Mouse (Mus musculus): ENCODE measurements around the gene Htra1. TPM values are rescaled to one million over a fixed set of nuclear protein-coding genes. Genes with fewer than 3 reads are reported as not detected.

The Htra1 gene
- polyA plus RNA-seq, 1 experiment from 2014 or later = 30.3 TPM

GRCm38 (mm10) chr7:130993907-130994306 lies 58.0 kb downstream of the Htra1 start:
- H3K9me3 ChIP-seq (replicated peaks; ENCODE audit: control insufficient read depth, low read length) = peaks cover 5% of the 10 kb centered on the region; the same call in 1 of the 2 replicates
- H3K4me3 ChIP-seq (replicated peaks; ENCODE audit: low read length) = no peak overlapping the region
- no peak overlapping the region for H3K27ac ChIP-seq (ENCODE audit: low read length)
- no peaks in the 10 kb centered on the region for H3K36me3 ChIP-seq (ENCODE audit: control insufficient read depth, insufficient read depth, low read length)
- no peaks in the 10 kb centered on the region for H3K4me1 ChIP-seq (ENCODE audit: control insufficient read depth, insufficient read depth, low read length)
- no peak overlapping the region for H3K4me2 ChIP-seq (ENCODE audit: low read depth, low read length)
- 51% methylated on average over 8 of the region's 8 CpGs for WGBS
- peak; percentile 60; the same call in 1 of the 2 replicates for ATAC-seq (ENCODE audit: insufficient read depth, low FRiP score)
- no peak overlapping the region for H3K9ac ChIP-seq (ENCODE audit: low read length)
- H3K27me3 ChIP-seq (ENCODE audit: control insufficient read depth, insufficient read depth, low read length) = no peaks in the 10 kb centered on the region

GRCm38 (mm10) chr7:131001976-131002726 lies 66.2 kb downstream of the Htra1 start:
- peak; percentile 88 for ATAC-seq (ENCODE audit: insufficient read depth, low FRiP score)
- H3K36me3 ChIP-seq (ENCODE audit: control insufficient read depth, insufficient read depth, low read length) = no peaks in the 10 kb centered on the region
- no peaks in the 10 kb centered on the region for H3K27me3 ChIP-seq (ENCODE audit: control insufficient read depth, insufficient read depth, low read length)
- no peaks in the 10 kb centered on the region for H3K4me1 ChIP-seq (ENCODE audit: control insufficient read depth, insufficient read depth, low read length)
- no peak overlapping the region for H3K4me2 ChIP-seq (ENCODE audit: low read depth, low read length)
- H3K4me3 ChIP-seq (replicated peaks; ENCODE audit: low read length) = no peak overlapping the region
- H3K9me3 ChIP-seq (replicated peaks; ENCODE audit: control insufficient read depth, low read length) = 0 out of 2 replicates have a peak, but pooled peaks cover 4% of the 10 kb centered on the region
- no peak overlapping the region for H3K9ac ChIP-seq (ENCODE audit: low read length)
- H3K27ac ChIP-seq (ENCODE audit: low read length) = no peak overlapping the region
- WGBS = 63% methylated on average over 12 of the region's 12 CpGs

- H3K27ac ChIP-seq (ENCODE audit: low read length) = no peak overlapping the region
- WGBS = 88% methylated on average over 5 of the region's 5 CpGs
These were observed 68.2 kb downstream of the Htra1 start for GRCm38 (mm10) chr7:131004071-131004470.

GRCm38 (mm10) chr7:131007221-131007620 lies 71.3 kb downstream of the Htra1 start:
- H3K27ac ChIP-seq (ENCODE audit: low read length) = no peak overlapping the region
- H3K9me3 ChIP-seq (replicated peaks; ENCODE audit: control insufficient read depth, low read length) = 0 out of 2 replicates have a peak, but pooled peaks cover 4% of the 10 kb centered on the region
- H3K4me3 ChIP-seq (replicated peaks; ENCODE audit: low read length) = no peak overlapping the region
- 90% methylated on average over 2 of the region's 2 CpGs for WGBS
- H3K4me2 ChIP-seq (ENCODE audit: low read depth, low read length) = no peak overlapping the region
- no peaks in the 10 kb centered on the region for H3K4me1 ChIP-seq (ENCODE audit: control insufficient read depth, insufficient read depth, low read length)
- no peaks in the 10 kb centered on the region for H3K36me3 ChIP-seq (ENCODE audit: control insufficient read depth, insufficient read depth, low read length)
- H3K27me3 ChIP-seq (ENCODE audit: control insufficient read depth, insufficient read depth, low read length) = no peaks in the 10 kb centered on the region
- H3K9ac ChIP-seq (ENCODE audit: low read length) = no peak overlapping the region
- ATAC-seq (ENCODE audit: insufficient read depth, low FRiP score) = no peak

More at GRCm38 (mm10) chr7:131004071-131004470, 68.2 kb downstream of the Htra1 start:
- no peak for ATAC-seq (ENCODE audit: insufficient read depth, low FRiP score)
- Histone ChIP-seq H3K36me3 (ENCODE audit: control insufficient read depth, insufficient read depth, low read length) (no peaks in the 10 kb centered on the region), H3K4me2 (ENCODE audit: low read depth, low read length) (no peak overlapping the region), H3K9me3 (replicated peaks; ENCODE audit: control insufficient read depth, low read length) (0 out of 2 replicates have a peak, but pooled peaks cover 4% of the 10 kb centered on the region), H3K27me3 (ENCODE audit: control insufficient read depth, insufficient read depth, low read length) (no peaks in the 10 kb centered on the region), H3K9ac (ENCODE audit: low read length) (no peak overlapping the region), H3K4me1 (ENCODE audit: control insufficient read depth, insufficient read depth, low read length) (no peaks in the 10 kb centered on the region), H3K4me3 (replicated peaks; ENCODE audit: low read length) (no peak overlapping the region)

- Histone ChIP-seq H3K9me3 (replicated peaks; ENCODE audit: control insufficient read depth, low read length) (0 out of 2 replicates have a peak, but pooled peaks cover 4% of the 10 kb centered on the region), H3K27me3 (ENCODE audit: control insufficient read depth, insufficient read depth, low read length) (no peaks in the 10 kb centered on the region), H3K9ac (ENCODE audit: low read length) (no peak overlapping the region), H3K4me3 (replicated peaks; ENCODE audit: low read length) (no peak overlapping the region), H3K4me1 (ENCODE audit: control insufficient read depth, insufficient read depth, low read length) (no peaks in the 10 kb centered on the region), H3K36me3 (ENCODE audit: control insufficient read depth, insufficient read depth, low read length) (no peaks in the 10 kb centered on the region), H3K4me2 (ENCODE audit: low read depth, low read length) (no peak overlapping the region), H3K27ac (ENCODE audit: low read length) (no peak overlapping the region)
- WGBS = 80% methylated on average over 5 of the region's 5 CpGs
- no peak for ATAC-seq (ENCODE audit: insufficient read depth, low FRiP score)
These were observed 73.3 kb downstream of the Htra1 start for GRCm38 (mm10) chr7:131009178-131009577.

- no peak for ATAC-seq (ENCODE audit: insufficient read depth, low FRiP score)
These were observed 76.0 kb downstream of the Htra1 start for GRCm38 (mm10) chr7:131011901-131012300.

GRCm38 (mm10) chr7:131019181-131019580 lies 83.3 kb downstream of the Htra1 start:
- no peak for ATAC-seq (ENCODE audit: insufficient read depth, low FRiP score)
- no peak overlapping the region for H3K27ac ChIP-seq (ENCODE audit: low read length)
- H3K9me3 ChIP-seq (replicated peaks; ENCODE audit: control insufficient read depth, low read length) = 0 out of 2 replicates have a peak, but pooled peaks cover 4% of the 10 kb centered on the region
- H3K4me3 ChIP-seq (replicated peaks; ENCODE audit: low read length) = no peak overlapping the region
- H3K4me1 ChIP-seq (ENCODE audit: control insufficient read depth, insufficient read depth, low read length) = no peaks in the 10 kb centered on the region
- H3K36me3 ChIP-seq (ENCODE audit: control insufficient read depth, insufficient read depth, low read length) = no peaks in the 10 kb centered on the region
- no peaks in the 10 kb centered on the region for H3K27me3 ChIP-seq (ENCODE audit: control insufficient read depth, insufficient read depth, low read length)
- H3K9ac ChIP-seq (ENCODE audit: low read length) = no peak overlapping the region
- 71% methylated on average over 2 of the region's 2 CpGs for WGBS
- no peak overlapping the region for H3K4me2 ChIP-seq (ENCODE audit: low read depth, low read length)

More at GRCm38 (mm10) chr7:131011901-131012300, 76.0 kb downstream of the Htra1 start:
- no peak overlapping the region for H3K4me3 ChIP-seq (replicated peaks; ENCODE audit: low read length)
- no peaks in the 10 kb centered on the region for H3K36me3 ChIP-seq (ENCODE audit: control insufficient read depth, insufficient read depth, low read length)
- WGBS = 47% methylated on average over 1 of the region's 1 CpGs
- no peak overlapping the region for H3K4me2 ChIP-seq (ENCODE audit: low read depth, low read length)
- H3K27me3 ChIP-seq (ENCODE audit: control insufficient read depth, insufficient read depth, low read length) = no peaks in the 10 kb centered on the region
- H3K9ac ChIP-seq (ENCODE audit: low read length) = no peak overlapping the region
- H3K27ac ChIP-seq (ENCODE audit: low read length) = no peak overlapping the region
- 0 out of 2 replicates have a peak, but pooled peaks cover 1% of the 10 kb centered on the region for H3K9me3 ChIP-seq (replicated peaks; ENCODE audit: control insufficient read depth, low read length)
- H3K4me1 ChIP-seq (ENCODE audit: control insufficient read depth, insufficient read depth, low read length) = no peaks in the 10 kb centered on the region

GRCm38 (mm10) chr7:131024807-131025206 lies 88.9 kb downstream of the Htra1 start:
- no peak overlapping the region for H3K4me3 ChIP-seq (replicated peaks; ENCODE audit: low read length)
- H3K4me1 ChIP-seq (ENCODE audit: control insufficient read depth, insufficient read depth, low read length) = no peaks in the 10 kb centered on the region
- no peaks in the 10 kb centered on the region for H3K36me3 ChIP-seq (ENCODE audit: control insufficient read depth, insufficient read depth, low read length)
- H3K9ac ChIP-seq (ENCODE audit: low read length) = no peak overlapping the region
- peak overlapping the region; percentile 42; the same call in 1 of the 2 replicates for H3K27ac ChIP-seq (ENCODE audit: low read length)
- no peaks in the 10 kb centered on the region for H3K27me3 ChIP-seq (ENCODE audit: control insufficient read depth, insufficient read depth, low read length)
- 37% methylated on average over 1 of the region's 1 CpGs for WGBS
- peak; percentile 63; the same call in 1 of the 2 replicates for ATAC-seq (ENCODE audit: insufficient read depth, low FRiP score)
- H3K9me3 ChIP-seq (replicated peaks; ENCODE audit: control insufficient read depth, low read length) = no peaks in the 10 kb centered on the region
- no peak overlapping the region for H3K4me2 ChIP-seq (ENCODE audit: low read depth, low read length)

- WGBS = 70% methylated on average over 1 of the region's 1 CpGs
- no peak overlapping the region for H3K4me2 ChIP-seq (ENCODE audit: low read depth, low read length)
- H3K4me3 ChIP-seq (replicated peaks; ENCODE audit: low read length) = no peak overlapping the region
- ATAC-seq (ENCODE audit: insufficient read depth, low FRiP score) = peak; percentile 86
- no peak overlapping the region for H3K9ac ChIP-seq (ENCODE audit: low read length)
- peak overlapping the region; percentile 62; the same call in 1 of the 2 replicates for H3K27ac ChIP-seq (ENCODE audit: low read length)
- H3K9me3 ChIP-seq (replicated peaks; ENCODE audit: control insufficient read depth, low read length) = no peaks in the 10 kb centered on the region
- no peaks in the 10 kb centered on the region for H3K27me3 ChIP-seq (ENCODE audit: control insufficient read depth, insufficient read depth, low read length)
- H3K36me3 ChIP-seq (ENCODE audit: control insufficient read depth, insufficient read depth, low read length) = no peaks in the 10 kb centered on the region
- no peaks in the 10 kb centered on the region for H3K4me1 ChIP-seq (ENCODE audit: control insufficient read depth, insufficient read depth, low read length)
These were observed 91.6 kb downstream of the Htra1 start for GRCm38 (mm10) chr7:131027557-131027956.
